ENCODE assay signal across 23 mouse cellular contexts in the genomic region with DNA sequence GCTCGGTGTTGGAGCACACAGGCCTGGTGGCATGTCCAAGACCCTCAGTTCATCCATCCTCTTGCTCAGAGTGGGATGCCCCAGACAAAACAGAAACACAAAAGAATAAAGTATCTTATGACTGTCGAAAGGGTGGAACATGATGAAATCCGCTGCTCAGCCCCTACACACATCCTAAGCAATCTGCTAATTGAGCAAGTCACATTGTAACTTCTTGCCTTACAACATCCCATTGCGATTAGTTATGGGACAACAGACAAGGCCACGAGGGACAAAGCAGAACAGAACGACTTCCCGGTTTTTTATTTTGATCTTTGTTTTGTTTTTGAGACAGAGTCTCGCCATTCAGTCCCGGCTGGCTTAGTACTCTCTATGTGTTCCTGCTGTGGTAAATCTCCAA. TPM values are rescaled to one million over a fixed set of nuclear protein-coding genes. Genes with fewer than 3 reads are reported as not detected.
DNase-seq lines count a peak whose midpoint lies in the region; ATAC-seq and TF ChIP-seq lines count a peak whose summit lies in the region.
"Had no signal": no experiment of that assay in that cellular context is flagged by ENCODE, and none has a peak within 500 bp of the region (broad histone marks: within the 10 kb centered on the region; RNA-seq: fewer than 3 reads in every experiment).

No protein-coding gene starts in this region.

- no peaks in the 10 kb centered on the region for H3K36me3 ChIP-seq in liver, embryonic 16.5 days (ENCODE audit: control insufficient read depth, insufficient read depth)
- no peaks in the 10 kb centered on the region for H3K36me3 ChIP-seq in intestine, embryonic 15.5 days
- H3K36me3 ChIP-seq: embryonic facial prominence, embryonic 15.5 days; forebrain, embryonic 10.5 days; heart, embryonic 10.5 days; hindbrain, embryonic 13.5 days had no signal

- TF ChIP-seq CTCF in lung, adult 2 months (IDR thresholded peaks at IDR 0.05; ENCODE audit: insufficient read depth, low read length), result no peak

- peak; percentile 48 for ATAC-seq in liver, embryonic 16.5 days (ENCODE audit: low read depth)
- ATAC-seq in common myeloid progenitor, adult 5-6 weeks (replicated peaks; ENCODE audit: low read depth, poor library complexity, severe bottlenecking), result peak; percentile 47; the same call in 1 of the 2 replicates
- ATAC-seq in monocyte, adult 5-6 weeks (replicated peaks; ENCODE audit: insufficient number of reproducible peaks, low FRiP score, low TSS enrichment, poor library complexity, severe bottlenecking), result peak; percentile 95
- ATAC-seq in intestine, embryonic 15.5 days, result no peak
- ATAC-seq: forebrain, embryonic 14.5 days had no signal

- 58% methylated on average over 9 of the region's 9 CpGs for WGBS in liver, embryonic 16.5 days (ENCODE audit: insufficient replicate concordance)
- WGBS in lung, adult 2 months, result 71% methylated on average over 9 of the region's 9 CpGs
- 89% methylated on average over 9 of the region's 9 CpGs for WGBS in intestine, embryonic 15.5 days

- H3K4me2 ChIP-seq in liver, embryonic 16.5 days (ENCODE audit: low read depth, low read length), result no peak overlapping the region
- H3K4me2 ChIP-seq in intestine, embryonic 15.5 days (replicated peaks), result no peak overlapping the region
- H3K4me2 ChIP-seq: embryonic facial prominence, embryonic 15.5 days; hindbrain, embryonic 13.5 days had no signal

- H3K9ac ChIP-seq in liver, embryonic 16.5 days (ENCODE audit: low read depth, low read length), result no peak overlapping the region
- H3K9ac ChIP-seq in intestine, embryonic 15.5 days, result no peak overlapping the region
- H3K9ac ChIP-seq: embryonic facial prominence, embryonic 15.5 days; hindbrain, embryonic 13.5 days had no signal

- H3K4me1 ChIP-seq in liver, embryonic 16.5 days (ENCODE audit: control insufficient read depth, low read depth, low read length), result no peaks in the 10 kb centered on the region
- no peaks in the 10 kb centered on the region for H3K4me1 ChIP-seq in lung, adult 2 months (ENCODE audit: control insufficient read depth, insufficient read depth, low read length)
- H3K4me1 ChIP-seq in intestine, embryonic 15.5 days (replicated peaks), result no peaks in the 10 kb centered on the region
- H3K4me1 ChIP-seq: embryonic facial prominence, embryonic 15.5 days; heart, embryonic 10.5 days; hindbrain, embryonic 13.5 days had no signal

- no peak for TF ChIP-seq POLR2A in lung, adult 2 months (IDR thresholded peaks at IDR 0.05; ENCODE audit: borderline replicate concordance, extremely low read depth, low read depth, low read length)

- H3K27me3 ChIP-seq in liver, embryonic 16.5 days (ENCODE audit: control insufficient read depth, insufficient read depth, low read depth, low read length), result no peaks in the 10 kb centered on the region
- H3K27me3 ChIP-seq in intestine, embryonic 15.5 days (replicated peaks), result no peaks in the 10 kb centered on the region
- H3K27me3 ChIP-seq: embryonic facial prominence, embryonic 15.5 days; hindbrain, embryonic 13.5 days had no signal

- H3K27ac ChIP-seq in liver, embryonic 16.5 days (ENCODE audit: low read length), result no peak overlapping the region
- no peak overlapping the region for H3K27ac ChIP-seq in intestine, embryonic 15.5 days
- H3K27ac ChIP-seq: embryonic facial prominence, embryonic 15.5 days; forebrain, embryonic 10.5 days; heart, embryonic 10.5 days; hindbrain, embryonic 13.5 days had no signal

- H3K4me3 ChIP-seq in liver, embryonic 16.5 days (ENCODE audit: low read depth, low read length), result no peak overlapping the region
- H3K4me3 ChIP-seq in lung, adult 2 months (replicated peaks; ENCODE audit: extremely low read depth, low read depth, low read length), result no peak overlapping the region
- H3K4me3 ChIP-seq in intestine, embryonic 15.5 days (replicated peaks), result no peak overlapping the region
- H3K4me3 ChIP-seq: embryonic facial prominence, embryonic 15.5 days; erythroblast, embryonic 14.5 days; forebrain, embryonic 10.5 days; heart, embryonic 10.5 days; hindbrain, embryonic 13.5 days had no signal

- no peaks in the 10 kb centered on the region; the same call in 1 of the 2 replicates for H3K9me3 ChIP-seq in liver, embryonic 16.5 days (replicated peaks; ENCODE audit: control insufficient read depth, low read length)
- no peaks in the 10 kb centered on the region for H3K9me3 ChIP-seq in intestine, embryonic 15.5 days
- H3K9me3 ChIP-seq: embryonic facial prominence, embryonic 15.5 days; forebrain, embryonic 10.5 days; heart, embryonic 10.5 days; hindbrain, embryonic 13.5 days had no signal

- DNase-seq in liver, result no peak
- DNase-seq in lung, postnatal 36 days, result peak; percentile 48
- DNase-seq in lung, adult 2 months, result no peak
- no peak for DNase-seq in thymus, postnatal 10 days (ENCODE audit: low spot score in 2 of 2)
- DNase-seq: adrenal gland, adult 2 months; adrenal gland, postnatal 25 days; cerebellum, adult 2 months; cerebellum, postnatal 10 days; embryo, embryonic 11 days; gastrocnemius, postnatal 36 days; heart, adult 18-20 months; heart, postnatal 14 days had no signal

RNA-seq across cellular contexts. Expression of gene Lrrk2, which starts 39.9 kb away (rescaled TPM):
- 1.5 and 1.7 TPM in 2 replicates for polyA plus RNA-seq in liver, embryonic 16.5 days (2015; fragmentation: Nextera tagmentation; extraction: Ambion mirVana)
- 12.2 and 14.7 TPM in 2 replicates for polyA plus RNA-seq in lung, adult 2 months (2012; rRNA removed)
- 5.9 and 7.2 TPM in 2 replicates for total RNA-seq in common myeloid progenitor, adult 5-6 weeks (2017)
- total RNA-seq in monocyte, adult 5-6 weeks (2017), result 79.5 to 92.8 TPM (median 89.4 TPM) in 3 replicates
- 2.6 and 2.8 TPM in 2 replicates for polyA plus RNA-seq in intestine, embryonic 15.5 days (2015; fragmentation: Nextera tagmentation; extraction: Ambion mirVana)
- polyA plus RNA-seq: erythroblast, embryonic 14.5 days had no signal

RNA-seq across cellular contexts. Expression of gene Slc2a13, which starts 60.0 kb away (rescaled TPM):
- polyA plus RNA-seq in liver, embryonic 16.5 days (2015; fragmentation: Nextera tagmentation; extraction: Ambion mirVana), result 0.07 and 0.13 TPM in 2 replicates
- 1.6 and 2.0 TPM in 2 replicates for polyA plus RNA-seq in lung, adult 2 months (2012; rRNA removed)
- 0.27 TPM in 1 of 2 replicates, not detected in the other for total RNA-seq in common myeloid progenitor, adult 5-6 weeks (2017)
- total RNA-seq in monocyte, adult 5-6 weeks (2017), result not detected in 3 replicates
- polyA plus RNA-seq in intestine, embryonic 15.5 days (2015; fragmentation: Nextera tagmentation; extraction: Ambion mirVana), result 1.1 and 1.2 TPM in 2 replicates
- total RNA-seq: hematopoietic stem cell, adult 5-6 weeks had no signal
